Mouse (Mus musculus) lung, postnatal 36 days (tissue): Measurements from ENCODE around the gene Was.
"Not testable (repeated sequence)": the region's sequence is repeated elsewhere in the genome, so short reads cannot be mapped to it uniquely, and the experiment has no call there.

Source experiments
- DNase-seq: peaks from one replicate; pipeline ENCODE4 v3.0.0; 2022; ENCODE audit warnings: mixed read lengths

Was gene

DNA sequence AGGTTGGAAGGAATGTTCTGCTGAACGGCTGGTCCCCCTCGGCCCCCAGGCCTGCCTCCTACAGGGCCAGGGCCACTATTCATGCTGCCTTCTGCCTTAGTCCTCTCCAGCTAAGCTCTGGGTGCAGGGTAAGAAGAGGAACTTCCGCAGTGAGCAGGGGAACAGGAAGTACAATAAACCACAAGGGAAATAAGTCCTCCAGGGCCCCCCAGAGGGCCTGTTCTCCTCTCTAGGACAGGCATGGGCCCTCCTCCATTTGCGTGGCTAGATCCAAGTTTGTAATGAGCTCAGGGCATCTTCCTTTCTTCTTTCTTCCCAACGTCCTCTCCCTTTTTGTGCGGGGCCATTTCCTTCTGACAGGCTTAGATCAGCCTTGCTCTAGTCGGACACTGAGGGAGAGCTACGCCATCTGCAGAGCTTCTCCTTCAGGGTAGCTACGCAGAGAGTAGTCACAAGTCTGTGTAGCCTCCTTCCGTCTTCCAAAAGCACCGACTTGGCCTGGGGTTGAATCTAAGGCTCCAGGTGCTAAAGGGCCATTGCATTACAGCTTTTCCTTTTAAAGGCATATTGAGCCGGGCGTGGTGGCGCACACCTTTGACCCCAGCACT is at the start of gene Was:
Gene Was, minus strand, starts transcription at position 153 of the 608 bp plus-strand sequence.
- peak; percentile 42 for DNase-seq

GRCm38 (mm10) chrX:8139480-8139879 is 49.2 kb upstream of the Was start:
- no peak for DNase-seq

- DNase-seq: peak; percentile 20
Observed at GRCm38 (mm10) chrX:8135886-8136285, 45.6 kb upstream of the Was start.

DNA sequence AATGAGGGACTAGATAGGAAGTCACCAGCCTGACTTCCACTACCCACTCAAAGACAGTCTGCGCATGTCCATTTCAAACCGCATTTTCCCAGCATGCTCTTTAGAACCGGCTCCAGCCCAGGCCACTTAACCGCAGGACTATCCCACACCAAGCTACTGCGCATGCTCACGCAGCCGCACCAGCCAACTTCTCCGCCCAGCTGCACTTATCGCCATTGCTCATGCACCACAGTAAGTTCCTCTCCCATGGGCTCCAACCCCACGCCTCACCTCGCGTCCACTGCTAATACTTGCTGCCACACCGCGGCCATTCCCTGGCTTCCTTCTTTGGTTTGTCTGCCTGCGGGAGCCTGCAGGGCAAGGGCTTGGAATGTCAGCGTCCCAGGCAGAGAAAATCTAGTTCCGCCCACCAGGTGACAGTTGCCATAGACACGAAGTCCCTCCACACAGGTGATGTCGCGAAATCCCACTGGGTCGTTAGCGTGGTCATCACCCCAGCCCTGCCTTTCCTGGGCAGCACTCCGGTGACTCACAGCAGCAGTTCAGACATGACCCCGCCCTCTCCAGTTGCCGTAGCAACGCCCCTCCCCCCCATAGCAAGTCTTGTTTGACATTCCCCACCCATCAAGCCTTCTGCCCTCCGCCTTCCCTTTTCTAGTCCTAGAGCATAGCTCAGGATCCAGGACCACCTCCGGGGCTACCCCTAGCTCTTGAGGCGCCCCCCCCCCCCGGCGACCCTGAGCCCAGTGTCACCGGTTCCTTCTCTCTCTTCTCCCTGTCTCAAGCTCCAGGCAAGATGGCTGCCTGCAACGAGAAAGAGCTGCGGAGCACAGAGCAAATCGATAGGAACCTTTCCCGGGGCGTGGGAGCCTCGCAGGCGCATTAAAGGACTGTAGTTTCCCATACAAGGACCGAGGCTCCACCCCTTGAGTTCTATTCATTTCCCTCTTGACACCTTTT is 42.0 kb upstream of the Was start, which contains the start of gene Wdr13:
Gene Wdr13, minus strand, starts transcription at position 876 of the 960 bp plus-strand sequence.
- DNase-seq: peak; percentile 95

DNA sequence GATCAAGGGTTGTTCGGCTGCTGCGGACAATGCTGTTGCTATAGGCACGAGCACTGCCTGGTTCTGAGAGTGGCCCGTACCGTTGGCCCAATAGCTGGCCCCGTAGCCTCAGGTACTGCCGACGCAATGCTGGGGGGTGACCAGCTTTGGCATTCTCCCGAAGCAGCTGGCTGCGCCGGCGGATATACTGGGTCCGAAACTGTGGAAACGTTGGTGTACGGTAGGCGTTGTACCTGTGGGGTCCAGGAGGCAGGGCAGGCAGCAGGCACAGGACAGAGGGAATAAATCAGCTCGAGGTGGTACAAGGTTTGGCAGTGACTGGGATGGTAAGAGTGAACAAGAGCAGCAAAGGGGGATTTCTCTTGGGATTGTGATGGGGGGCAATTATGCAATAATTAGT is 41.1 kb upstream of the Was start:
- no peak for DNase-seq

- peak; percentile 24 for DNase-seq
Observed at GRCm38 (mm10) chrX:8125235-8125634, 34.9 kb upstream of the Was start.

DNA sequence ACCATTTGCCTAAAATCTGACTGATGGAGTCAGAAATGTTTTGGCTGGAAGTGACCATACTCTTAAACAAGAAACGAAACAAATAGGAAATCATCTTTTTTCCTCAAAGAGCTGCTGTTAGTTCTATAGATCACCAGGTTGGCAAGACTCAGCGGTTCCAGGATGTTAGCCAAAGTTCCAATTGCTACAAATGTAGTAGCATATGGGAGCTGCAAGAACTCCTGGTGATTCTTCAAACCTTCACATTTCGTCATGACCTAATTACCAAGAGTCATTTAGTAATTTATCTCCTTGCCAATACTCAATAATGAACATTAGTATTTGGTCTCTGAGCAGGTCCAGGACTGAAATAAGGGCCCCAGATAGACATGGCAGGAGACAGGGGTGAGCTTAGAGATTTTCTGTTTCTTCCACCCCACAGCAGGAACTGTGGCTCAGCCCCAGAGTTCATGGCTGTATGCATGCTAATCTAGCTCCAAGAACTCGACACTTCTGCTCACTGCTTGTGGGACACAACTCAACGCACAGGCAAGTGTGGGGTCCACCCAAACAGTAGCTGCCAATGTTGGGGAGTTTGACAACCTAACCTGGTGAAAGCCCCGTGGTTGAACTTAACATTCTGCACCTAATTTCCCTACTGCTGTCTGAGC is 33.6 kb upstream of the Was start:
- no peak for DNase-seq

- DNase-seq: no peak
Observed at GRCm38 (mm10) chrX:8117264-8117663, 27.0 kb upstream of the Was start.

DNA sequence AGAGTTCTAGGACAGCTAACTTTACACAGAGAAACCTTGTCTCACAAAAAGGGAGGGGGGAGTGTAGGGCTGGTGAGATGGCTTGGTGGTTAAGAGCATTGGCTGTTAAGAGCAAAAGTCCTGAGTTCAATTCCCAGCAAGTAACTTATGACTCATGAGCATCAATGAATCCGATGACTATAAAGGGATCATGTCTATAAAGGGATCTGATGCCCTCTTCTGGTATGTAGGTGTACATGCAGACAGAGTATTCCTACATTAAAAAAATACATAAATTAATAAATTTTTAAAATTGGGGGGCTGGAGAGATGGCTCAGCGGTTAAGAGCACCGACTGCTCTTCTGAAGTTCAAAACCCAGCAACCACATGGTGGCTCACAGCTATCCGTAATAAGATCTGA is 25.0 kb upstream of the Was start:
- DNase-seq: no peak

DNA sequence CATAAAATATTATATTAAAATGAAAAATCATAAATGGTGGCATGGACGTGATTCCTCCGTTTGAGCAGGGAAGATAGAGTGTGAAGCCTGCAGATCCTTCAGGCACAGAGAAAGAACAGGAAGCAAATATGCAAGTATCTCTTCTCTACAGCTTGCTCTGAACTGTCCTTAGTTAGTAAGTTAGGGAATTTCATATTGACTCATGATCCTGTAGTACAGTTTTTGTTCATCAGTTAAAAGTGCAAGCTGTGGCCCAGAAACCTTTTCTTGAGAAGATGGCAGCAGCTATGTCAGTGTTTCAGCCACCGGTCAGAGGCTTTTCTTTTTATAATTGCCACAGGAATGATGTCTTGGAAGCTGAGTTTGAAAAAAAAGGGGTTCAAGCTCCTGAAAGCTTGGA is 14.7 kb upstream of the Was start:
- no peak for DNase-seq

DNA sequence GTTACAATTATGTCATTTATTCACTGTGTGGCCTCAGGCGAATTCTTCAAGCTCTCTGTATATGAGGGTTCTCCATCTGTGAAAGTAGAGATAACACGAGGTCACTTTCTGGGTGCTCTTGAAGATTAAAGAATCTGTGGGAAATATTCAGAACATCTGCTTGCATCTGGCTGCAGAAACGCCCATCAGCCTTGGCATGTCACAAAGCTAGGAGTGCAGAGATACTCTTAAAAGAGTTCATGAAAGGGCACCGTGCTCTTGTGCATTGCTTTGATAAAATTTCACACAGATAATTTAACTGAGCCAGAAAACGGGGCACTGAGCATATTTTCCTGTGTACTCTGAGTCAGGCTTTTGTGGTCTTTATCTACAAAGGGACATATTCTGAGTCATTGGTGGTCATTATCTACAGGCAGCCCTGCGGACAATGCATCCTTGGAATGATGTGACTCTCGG is 11.9 kb upstream of the Was start:
- DNase-seq: no peak

DNA sequence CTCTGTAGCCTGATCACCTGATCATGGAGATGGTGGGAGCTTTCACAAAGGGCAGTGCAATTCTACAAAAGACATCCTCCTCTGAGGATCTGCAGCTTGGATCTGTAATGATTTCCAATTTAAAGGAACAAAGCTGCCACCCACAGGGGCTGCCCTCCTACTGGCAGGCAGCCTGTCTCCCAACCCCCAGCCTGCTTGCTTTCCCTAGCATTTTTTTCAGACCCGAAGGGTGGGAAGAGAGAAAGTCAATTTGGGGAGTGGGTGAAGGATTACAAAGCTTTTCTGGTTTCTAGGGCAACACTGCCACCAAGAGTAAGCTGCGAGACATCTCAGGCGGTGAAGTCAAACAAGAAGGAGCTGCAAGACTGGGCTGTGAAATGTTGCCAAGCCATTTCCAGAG is 10.7 kb upstream of the Was start:
- no peak for DNase-seq

- DNase-seq: no peak
Observed at GRCm38 (mm10) chrX:8099435-8099834, 9.1 kb upstream of the Was start.

- peak; percentile 98 for DNase-seq
Observed at GRCm38 (mm10) chrX:8096787-8097242, 6.5 kb upstream of the Was start.

- DNase-seq: peak; percentile 77
Observed at GRCm38 (mm10) chrX:8096068-8096786, 5.9 kb upstream of the Was start.

GRCm38 (mm10) chrX:8095546-8095945 is 5.2 kb upstream of the Was start:
- DNase-seq: no peak

GRCm38 (mm10) chrX:8090954-8091347 is 653 bp upstream of the Was start:
- not testable (repeated sequence) for DNase-seq

DNA sequence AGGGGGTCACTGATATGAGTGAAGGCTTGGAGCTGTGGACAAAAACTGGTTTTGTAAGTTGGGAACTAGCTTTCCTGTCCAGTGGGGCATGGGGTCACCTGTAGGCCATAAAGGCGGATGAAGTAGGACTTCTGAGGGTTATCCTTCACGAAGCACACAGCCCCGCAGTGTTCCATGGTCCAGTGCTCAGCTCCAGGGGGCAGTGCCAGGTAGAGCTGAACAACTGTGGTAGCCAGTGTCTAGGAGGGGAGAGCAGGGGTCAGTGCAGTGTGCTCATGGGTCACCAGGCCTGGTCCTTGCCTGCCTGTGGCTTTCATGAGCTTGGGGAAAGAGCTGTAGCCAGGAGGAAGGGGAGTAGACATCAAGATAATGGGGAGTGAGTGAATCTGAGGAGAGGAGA is 552 bp downstream of the Was start:
- no peak for DNase-seq

DNA sequence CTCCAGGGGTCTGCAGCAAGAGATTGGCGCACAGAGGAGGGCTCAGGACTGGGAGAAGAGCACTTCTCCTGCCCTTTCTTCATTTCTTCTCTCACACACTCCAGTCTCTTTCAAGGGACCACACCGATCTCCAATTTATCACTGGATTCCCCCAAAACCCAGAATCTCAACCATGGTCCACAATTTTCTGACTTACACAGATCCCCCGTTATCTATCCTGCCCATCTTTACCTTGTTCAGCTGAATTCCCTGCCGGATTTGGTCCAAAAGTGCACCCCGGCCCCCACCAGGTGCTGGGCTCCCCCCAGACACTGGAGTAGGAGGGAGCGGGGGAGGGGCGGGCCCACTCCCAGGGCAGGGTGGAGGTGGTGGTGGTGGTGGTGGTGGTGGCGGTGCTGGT is 4.7 kb downstream of the Was start:
- no peak for DNase-seq

DNA sequence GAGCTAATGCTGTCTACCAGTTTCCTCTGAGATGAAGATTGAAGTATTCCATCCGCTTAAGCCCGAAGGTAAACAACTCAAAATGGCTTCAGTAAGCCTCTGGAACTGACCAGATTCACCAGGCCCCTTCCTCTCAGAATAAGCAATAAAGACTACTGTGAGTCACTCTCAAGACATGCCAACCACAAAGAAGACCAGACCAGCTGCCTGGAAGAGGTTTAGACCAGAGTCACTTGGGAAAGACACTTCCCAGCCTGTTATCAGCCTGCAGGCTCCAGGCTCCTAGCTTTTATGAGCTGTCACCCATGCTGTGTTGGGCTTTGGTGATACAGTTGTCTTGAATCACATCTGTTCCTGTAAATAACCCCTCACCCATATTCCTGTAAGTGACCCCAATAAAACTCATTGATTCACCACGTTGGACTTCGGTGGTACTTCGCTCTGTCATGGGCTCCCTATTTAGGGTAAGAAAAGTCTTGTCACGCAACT is 5.5 kb downstream of the Was start:
- no peak for DNase-seq

DNA sequence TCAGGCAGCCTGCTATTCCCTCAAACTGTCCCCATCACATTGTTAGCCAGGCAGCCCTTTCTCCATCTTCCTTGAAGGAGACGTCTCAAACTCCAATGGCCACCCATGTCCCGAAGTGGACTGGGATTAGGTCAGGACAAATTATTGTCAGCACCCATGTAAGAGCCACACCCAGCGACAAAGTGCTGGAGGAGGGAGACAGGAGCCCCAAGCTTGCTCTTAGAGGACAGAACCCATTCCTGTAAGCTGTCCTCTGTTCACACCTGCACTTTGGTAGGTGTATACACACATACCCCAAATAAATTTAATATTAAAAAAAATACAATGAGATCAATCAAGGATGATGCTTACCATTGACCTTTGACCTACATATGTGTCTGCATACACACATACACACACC is 15.2 kb downstream of the Was start:
- no peak for DNase-seq

- peak; percentile 95 for DNase-seq
Observed at GRCm38 (mm10) chrX:8074430-8075014, 15.8 kb downstream of the Was start, which contains the start of gene Suv39h1. Gene Suv39h1, minus strand, starts transcription at chrX:8074760.
